Mouse (Mus musculus) lung, adult 2 months (tissue): ENCODE data around the gene Endog.

Experiments
- CTCF ChIP-seq: fragments of 200-500 bp; IDR thresholded peaks from 2 replicates; pipeline ENCODE4 v1.5.1; 2011; ENCODE audit warnings: mild to moderate bottlenecking, low read length, control low read depth; ENCODE audit not compliant: insufficient read depth
- POLR2A ChIP-seq: fragments of 200-500 bp; IDR thresholded peaks from 2 replicates; pipeline ENCODE4 v1.6.1; 2011; ENCODE audit warnings: low read depth, mild to moderate bottlenecking, control low read depth, low read length, borderline replicate concordance; ENCODE audit errors: extremely low read depth

GRCm38 (mm10) chr2:30161809-30162208 is 9.5 kb upstream of the Endog start:
- TF ChIP-seq CTCF, result peak; percentile 13; the same call in 1 of the 2 replicates
- no peak for TF ChIP-seq POLR2A
